Mouse (Mus musculus) ovary, adult 2 months (tissue): ENCODE measurements around the gene Syce1. TPM values are rescaled to one million over a fixed set of nuclear protein-coding genes. Genes with fewer than 3 reads are reported as not detected.

Experiments used
- polyA plus RNA-seq: library from polyadenylated mRNA; depleted of rRNA; stranded (reverse); fragments of >200 nt; gene quantifications from 2 replicates; pipeline ENCODE4 v1.2.3, GENCODE M21; 2012; rRNA removed

Syce1 gene
- polyA plus RNA-seq: 0.14 and 0.26 TPM in 2 replicates

GRCm38 (mm10) chr7:140787406-140788052 is at the start of gene Syce1:
Gene Syce1, minus strand, starts transcription at chr7:140787852.

GRCm38 (mm10) chr7:140834968-140835757 is 47.5 kb upstream of the Syce1 start, which contains the start of gene Urah:
Gene Urah, plus strand, starts transcription at chr7:140835018.

GRCm38 (mm10) chr7:140821653-140822329 is 34.1 kb upstream of the Syce1 start, which contains the start of gene Zfp941:
Gene Zfp941, minus strand, starts transcription at chr7:140822178.

GRCm38 (mm10) chr7:140763447-140764020 is 24.1 kb downstream of the Syce1 start, which contains the start of gene Cyp2e1:
Gene Cyp2e1, plus strand, starts transcription at chr7:140763739.

Other genes starting within 250 kb of the Syce1 start
- gene Olfr538, start 220.0 kb downstream of the Syce1 start, polyA plus RNA-seq: not detected in 2 replicates
- not detected in 2 replicates for gene Olfr46, start 186.6 kb downstream of the Syce1 start, polyA plus RNA-seq
- gene Olfr61, start 158.9 kb downstream of the Syce1 start, polyA plus RNA-seq: not detected in 2 replicates
- gene Olfr53, start 141.4 kb downstream of the Syce1 start, polyA plus RNA-seq: not detected in 2 replicates
- not detected in 2 replicates for gene Olfr539, start 127.9 kb downstream of the Syce1 start, polyA plus RNA-seq
- gene Olfr45, start 105.9 kb downstream of the Syce1 start, polyA plus RNA-seq: not detected in 2 replicates
- not detected in 2 replicates for gene Olfr541, start 90.6 kb downstream of the Syce1 start, polyA plus RNA-seq
- gene Cyp2e1, start 24.1 kb downstream of the Syce1 start, polyA plus RNA-seq: 8.3 and 9.5 TPM in 2 replicates
- gene Zfp941, start 34.3 kb upstream of the Syce1 start, polyA plus RNA-seq: 0.12 and 0.23 TPM in 2 replicates
- 22.0 and 24.3 TPM in 2 replicates for gene Urah, start 47.2 kb upstream of the Syce1 start, polyA plus RNA-seq
- gene Scgb1c1, start 57.7 kb upstream of the Syce1 start, polyA plus RNA-seq: 5.0 and 5.1 TPM in 2 replicates
- gene Odf3, start 60.0 kb upstream of the Syce1 start, polyA plus RNA-seq: 0.28 and 0.41 TPM in 2 replicates
- gene Gm45785, start 68.5 kb upstream of the Syce1 start, polyA plus RNA-seq: not detected in 2 replicates
- 136 and 146 TPM in 2 replicates for gene Ric8a, start 69.1 kb upstream of the Syce1 start, polyA plus RNA-seq
- gene Bet1l, start 69.7 kb upstream of the Syce1 start, polyA plus RNA-seq: 27.1 and 32.9 TPM in 2 replicates
- 62.6 and 66.1 TPM in 2 replicates for gene Psmd13, start 94.1 kb upstream of the Syce1 start, polyA plus RNA-seq
- gene Sirt3, start 94.5 kb upstream of the Syce1 start, polyA plus RNA-seq: 31.6 and 44.1 TPM in 2 replicates
- 4.1 and 5.5 TPM in 2 replicates for gene Cox8b, start 112.6 kb upstream of the Syce1 start, polyA plus RNA-seq
- gene Nlrp6, start 133.1 kb upstream of the Syce1 start, polyA plus RNA-seq: 1.4 and 1.6 TPM in 2 replicates
- 61.1 and 72.6 TPM in 2 replicates for gene Pgghg, start 153.5 kb upstream of the Syce1 start, polyA plus RNA-seq
- 2.4 and 4.1 TPM in 2 replicates for gene Ifitm5, start 162.4 kb upstream of the Syce1 start, polyA plus RNA-seq
- gene Gm45717, start 168.1 kb upstream of the Syce1 start, polyA plus RNA-seq: 0.60 TPM in 1 of 2 replicates, not detected in the other
- 1,395 and 2,043 TPM in 2 replicates for gene Ifitm2, start 168.1 kb upstream of the Syce1 start, polyA plus RNA-seq
- 658 and 1,418 TPM in 2 replicates for gene Ifitm1, start 179.4 kb upstream of the Syce1 start, polyA plus RNA-seq
- gene Ifitm3, start 222.9 kb upstream of the Syce1 start, polyA plus RNA-seq: 378 and 768 TPM in 2 replicates
- 5.8 and 9.8 TPM in 2 replicates for gene Ifitm6, start 230.1 kb upstream of the Syce1 start, polyA plus RNA-seq
- gene Gm17387, start 241.3 kb upstream of the Syce1 start, polyA plus RNA-seq: not detected in 2 replicates